15 mouse cellular contexts compared by ENCODE assay signal in the genomic region with DNA sequence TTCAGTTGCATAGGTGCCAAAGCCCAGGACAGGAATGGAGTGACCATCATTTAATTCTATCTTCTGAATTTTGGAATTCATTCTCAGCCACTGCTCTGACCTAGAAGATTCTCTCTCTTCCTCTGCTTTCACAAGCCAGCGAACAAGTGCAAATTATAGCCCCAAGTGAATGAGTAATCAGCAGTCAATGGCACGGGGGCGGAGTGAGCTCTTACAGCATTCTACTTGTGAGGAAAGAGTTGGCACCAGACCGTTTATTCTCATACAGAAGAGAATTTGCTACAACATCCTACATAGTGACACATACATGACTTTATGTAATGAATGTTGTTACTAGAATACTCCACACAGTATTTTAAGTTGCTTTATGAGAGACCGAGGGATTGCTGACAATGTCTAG. TPM values are rescaled to one million over a fixed set of nuclear protein-coding genes. Genes with fewer than 3 reads are reported as not detected.
A peak's percentile ranks its signal among the peaks of the same experiment; 100 is the strongest.
DNase-seq lines count a peak whose midpoint lies in the region; ATAC-seq and TF ChIP-seq lines count a peak whose summit lies in the region.
"Had no signal": no experiment of that assay in that cellular context is flagged by ENCODE, and none has a peak within 500 bp of the region (broad histone marks: within the 10 kb centered on the region; RNA-seq: fewer than 3 reads in every experiment).

A gene (minus strand): TSS at position 137 of the 400 bp plus-strand sequence.

- in situ Hi-C loops in Patski (cut with MboI; ENCODE audit: low pct_unique_long_range_greater_than_20kb): no loop called here

- no peaks in the 10 kb centered on the region for H3K4me1 ChIP-seq in kidney, embryonic 14.5 days (ENCODE audit: control insufficient read depth, insufficient read depth, low read length)
- H3K4me1 ChIP-seq: embryonic facial prominence, embryonic 15.5 days; hindbrain, embryonic 15.5 days; limb, embryonic 13.5 days; megakaryocyte, embryonic 14.5 days; neural tube, embryonic 15.5 days had no signal

- no peaks in the 10 kb centered on the region for H3K36me3 ChIP-seq in kidney, embryonic 14.5 days (ENCODE audit: control insufficient read depth, insufficient read depth, low read length)
- H3K36me3 ChIP-seq: embryonic facial prominence, embryonic 15.5 days; hindbrain, embryonic 15.5 days; limb, embryonic 13.5 days; neural tube, embryonic 15.5 days had no signal

- WGBS in kidney, embryonic 14.5 days: 61% methylated on average over 5 of the region's 5 CpGs

- no peak within 1 kb of the TSS for H3K27ac ChIP-seq in kidney, embryonic 14.5 days (ENCODE audit: low read depth, low read length)
- H3K27ac ChIP-seq: embryonic facial prominence, embryonic 15.5 days; hindbrain, embryonic 15.5 days; limb, embryonic 13.5 days; neural tube, embryonic 15.5 days had no signal

- peak; percentile 16 for DNase-seq in kidney, adult 18-20 months
- peak; percentile 35 for DNase-seq in Patski (ENCODE audit: low read depth, low spot score)
- DNase-seq in frontal cortex, postnatal 25 days (ENCODE audit: low spot score in 2 of 2): peak; percentile 15 to 42
- peak; percentile 36 to 94 for DNase-seq in left cerebral cortex, postnatal 25 days (ENCODE audit: low spot score in 2 of 2)
- no peak for DNase-seq in embryo, embryonic 11 days
- no peak for DNase-seq in urinary bladder, postnatal 14 days (ENCODE audit: low spot score)
- DNase-seq: cerebellum, adult 18-20 months had no signal

- no peak within 1 kb of the TSS for H3K4me2 ChIP-seq in kidney, embryonic 14.5 days (replicated peaks; ENCODE audit: low read depth, low read length)
- H3K4me2 ChIP-seq: embryonic facial prominence, embryonic 15.5 days; hindbrain, embryonic 15.5 days; limb, embryonic 13.5 days; neural tube, embryonic 15.5 days had no signal

- no peaks in the 10 kb centered on the region for H3K9me3 ChIP-seq in kidney, embryonic 14.5 days (ENCODE audit: control insufficient read depth, low read length)
- H3K9me3 ChIP-seq: embryonic facial prominence, embryonic 15.5 days; hindbrain, embryonic 15.5 days; limb, embryonic 13.5 days; megakaryocyte, embryonic 14.5 days; neural tube, embryonic 15.5 days had no signal

- no peaks in the 10 kb centered on the region for H3K27me3 ChIP-seq in kidney, embryonic 14.5 days (ENCODE audit: control insufficient read depth, insufficient read depth, low read length)
- H3K27me3 ChIP-seq in Patski: no peaks in the 10 kb centered on the region
- H3K27me3 ChIP-seq: embryonic facial prominence, embryonic 15.5 days; hindbrain, embryonic 15.5 days; limb, embryonic 13.5 days; megakaryocyte, embryonic 14.5 days; neural tube, embryonic 15.5 days had no signal

- H3K9ac ChIP-seq in kidney, embryonic 14.5 days (ENCODE audit: low read depth, low read length): no peak within 1 kb of the TSS
- H3K9ac ChIP-seq: embryonic facial prominence, embryonic 15.5 days; hindbrain, embryonic 15.5 days; limb, embryonic 13.5 days; neural tube, embryonic 15.5 days had no signal

- no peak within 1 kb of the TSS for H3K4me3 ChIP-seq in kidney, embryonic 14.5 days (ENCODE audit: low read length)
- H3K4me3 ChIP-seq: embryonic facial prominence, embryonic 15.5 days; hindbrain, embryonic 15.5 days; limb, embryonic 13.5 days; megakaryocyte, embryonic 14.5 days; neural tube, embryonic 15.5 days had no signal

- TF ChIP-seq CTCF in Patski (IDR thresholded peaks at IDR 0.05): no peak

- POLR2A ChIA-PET in Patski (lab: Charles Lee): no interaction called here

- CTCF ChIA-PET in Patski (lab: Charles Lee): no interaction called here

- intact Hi-C loops in left cerebral cortex, postnatal 25 days (cut with DNase I): no loop called here

- no peak for ATAC-seq in kidney, embryonic 14.5 days (ENCODE audit: low FRiP score, low TSS enrichment)
- ATAC-seq in Patski: peak; percentile 94
- no peak for ATAC-seq in monocyte, adult 5-6 weeks (replicated peaks; ENCODE audit: insufficient number of reproducible peaks, low FRiP score, low TSS enrichment, poor library complexity, severe bottlenecking)

RNA-seq across cellular contexts. Expression of the gene that starts here (rescaled TPM):
- polyA plus RNA-seq in kidney, embryonic 14.5 days (2014; fragmentation: Nextera tagmentation; extraction: Ambion mirVana): 3.0 and 4.5 TPM in 2 replicates
- polyA plus RNA-seq in Patski (2021): 0.49 TPM
- 1 to 10 TPM; 1.1 to 1.7 TPM for total RNA-seq in left cerebral cortex, postnatal 25 days (2021)
- not detected in 3 replicates for total RNA-seq in monocyte, adult 5-6 weeks (2017)
- total RNA-seq: granulocyte monocyte progenitor cell, adult 5-6 weeks had no signal
- polyA plus RNA-seq: hindbrain, embryonic 15.5 days; limb, embryonic 13.5 days; neural tube, embryonic 15.5 days had no signal

Comparison
In these comparisons a context has a peak if more than half of its experiments do, and no peak if none do; other contexts are left out.
1. Peak in DNase-seq and ATAC-seq in Patski; RNA of the gene not detected or under 1 TPM.
2. DNase-seq: peak in kidney, adult 18-20 months (single experiment), frontal cortex, postnatal 25 days (2 of 2) and left cerebral cortex, postnatal 25 days (2 of 2); none in embryo, embryonic 11 days (single experiment) and urinary bladder, postnatal 14 days (single experiment).